Mouse (Mus musculus) lung, embryonic 14.5 days (tissue): Measurements from ENCODE around the gene Mapkapk3. TPM values are rescaled to one million over a fixed set of nuclear protein-coding genes. Genes with fewer than 3 reads are reported as not detected.

Experiments
- ATAC-seq: fragments of 200-750 bp; cut with Nextera tagmentation; 2 replicates; pipeline ENCODE4 v1.8.0; 2017; ENCODE audit warnings: mild to moderate bottlenecking, moderate TSS enrichment, moderate library complexity; ENCODE audit not compliant: insufficient read depth
- DNase-seq: peaks from one replicate; pipeline ENCODE4 v3.0.0-alpha.2; 2015
- H3K27ac ChIP-seq: fragments of 300-500 bp; sonication (generic); 2 replicates; pipeline ENCODE4 v1.5.1; 2014; ENCODE audit warnings: low read depth, mild to moderate bottlenecking, moderate library complexity
- H3K27me3 ChIP-seq: fragments of 300-500 bp; sonication (generic); 2 replicates; pipeline ENCODE4 v1.6.1; 2014; ENCODE audit warnings: low read length, control low read depth; ENCODE audit not compliant: insufficient read depth
- H3K36me3 ChIP-seq: fragments of 300-500 bp; sonication (generic); 2 replicates; pipeline ENCODE4 v1.6.1; 2014; ENCODE audit warnings: control low read depth; ENCODE audit not compliant: insufficient read depth
- H3K4me1 ChIP-seq: fragments of 300-500 bp; sonication (generic); 2 replicates; pipeline ENCODE4 v1.6.1; 2014; ENCODE audit warnings: antibody characterized with exemption, control low read depth; ENCODE audit not compliant: insufficient read depth
- H3K4me2 ChIP-seq: fragments of 300-500 bp; sonication (generic); 2 replicates; pipeline ENCODE4 v1.6.1; 2014; ENCODE audit warnings: mild to moderate bottlenecking
- H3K4me3 ChIP-seq: fragments of 300-500 bp; sonication (generic); 2 replicates; pipeline ENCODE4 v1.5.1; 2014; ENCODE audit warnings: low read depth, low read length
- H3K9ac ChIP-seq: fragments of 300-500 bp; sonication (generic); 2 replicates; pipeline ENCODE4 v1.6.1; 2014
- H3K9me3 ChIP-seq: fragments of 300-500 bp; sonication (generic); 2 replicates; pipeline ENCODE4 v1.6.1; 2016; ENCODE audit warnings: low read depth, low read length, control low read depth
- CTCF ChIP-seq: IDR thresholded peaks from 2 replicates; pipeline ENCODE4 v1.5.1; 2016; ENCODE audit warnings: antibody characterized with exemption, low read depth
- WGBS: fragments of 180-500 bp; shearing (Covaris S2); extraction: QIAGEN DNeasy Blood & Tissue Kit; methylation state at CpG from one replicate; pipeline ENCODE4 v1.1.7; 2014; 5-methylcytosine and 5-hydroxymethylcytosine counted together
- polyA plus RNA-seq: library from polyadenylated mRNA; unstranded; fragments of >200 nt; fragmentation: Nextera tagmentation; extraction: Ambion mirVana; gene quantifications from 2 replicates; pipeline ENCODE4 v1.2.1, GENCODE M21; 2014

The Mapkapk3 gene
- polyA plus RNA-seq, 1 experiment from 2014 or later, result 8.3 TPM

- no peaks in the 10 kb centered on the region for H3K27me3 ChIP-seq
- H3K4me3 ChIP-seq, result no peak overlapping the region
- H3K9ac ChIP-seq, result no peak overlapping the region
- H3K36me3 ChIP-seq, result no peaks in the 10 kb centered on the region
- peak; percentile 91 for DNase-seq
- H3K9me3 ChIP-seq, result no peaks in the 10 kb centered on the region
- 1% methylated on average over 6 of the region's 6 CpGs for WGBS
- no peak overlapping the region for H3K27ac ChIP-seq
- no peak for ATAC-seq
- peak; percentile 91 for TF ChIP-seq CTCF
- peaks cover 12% of the 10 kb centered on the region; the same call in 1 of the 2 replicates for H3K4me1 ChIP-seq
- no peak overlapping the region for H3K4me2 ChIP-seq
Measured at GRCm38 (mm10) chr9:107294249-107294648, 4.6 kb upstream of the Mapkapk3 start.

DNA sequence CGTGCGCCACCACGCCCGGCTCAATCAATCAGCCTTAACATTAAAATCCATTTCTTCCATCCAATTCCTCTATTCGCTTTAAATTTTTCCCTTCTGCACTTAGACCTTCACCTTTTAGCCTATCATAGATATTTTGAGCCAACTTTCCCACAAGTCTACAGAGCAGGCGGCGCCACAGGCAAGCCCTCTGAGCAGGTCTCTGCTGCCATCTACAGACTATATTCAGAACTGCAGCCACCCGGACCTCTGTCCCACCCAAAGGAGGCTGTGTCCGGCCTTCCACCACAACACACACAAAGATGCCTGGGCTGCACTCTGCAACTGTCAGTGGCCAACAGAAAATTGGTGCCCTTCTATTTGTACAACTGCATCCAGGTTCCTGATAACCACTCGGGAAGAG lies 1.2 kb upstream of the Mapkapk3 start:
- DNase-seq, result peak; percentile 95
- H3K4me2 ChIP-seq, result no peak overlapping the region
- no peaks in the 10 kb centered on the region for H3K27me3 ChIP-seq
- peak; percentile 96 for TF ChIP-seq CTCF
- no peak overlapping the region for H3K9ac ChIP-seq
- H3K4me3 ChIP-seq, result no peak overlapping the region
- no peaks in the 10 kb centered on the region for H3K36me3 ChIP-seq
- H3K27ac ChIP-seq, result no peak overlapping the region
- WGBS, result 25% methylated on average over 10 of the region's 10 CpGs
- peaks cover 8% of the 10 kb centered on the region; the same call in 1 of the 2 replicates for H3K4me1 ChIP-seq
- 0 out of 2 replicates have a peak, but pooled peaks have one; percentile 18 for ATAC-seq
- no peaks in the 10 kb centered on the region for H3K9me3 ChIP-seq

- Histone ChIP-seq H3K9ac (no peak overlapping the region), H3K9me3 (no peaks in the 10 kb centered on the region), H3K4me3 (peak overlapping the region; percentile 48), H3K27me3 (no peaks in the 10 kb centered on the region), H3K27ac (no peak overlapping the region), H3K36me3 (no peaks in the 10 kb centered on the region), H3K4me1 (peaks cover 3% of the 10 kb centered on the region; the same call in 1 of the 2 replicates), H3K4me2 (peak overlapping the region; percentile 89)
- no peak for TF ChIP-seq CTCF
- ATAC-seq, result no peak
- WGBS, result 28% methylated on average over 8 of the region's 8 CpGs
- DNase-seq, result no peak
Measured at GRCm38 (mm10) chr9:107288711-107289110, 966 bp downstream of the Mapkapk3 start.

DNA sequence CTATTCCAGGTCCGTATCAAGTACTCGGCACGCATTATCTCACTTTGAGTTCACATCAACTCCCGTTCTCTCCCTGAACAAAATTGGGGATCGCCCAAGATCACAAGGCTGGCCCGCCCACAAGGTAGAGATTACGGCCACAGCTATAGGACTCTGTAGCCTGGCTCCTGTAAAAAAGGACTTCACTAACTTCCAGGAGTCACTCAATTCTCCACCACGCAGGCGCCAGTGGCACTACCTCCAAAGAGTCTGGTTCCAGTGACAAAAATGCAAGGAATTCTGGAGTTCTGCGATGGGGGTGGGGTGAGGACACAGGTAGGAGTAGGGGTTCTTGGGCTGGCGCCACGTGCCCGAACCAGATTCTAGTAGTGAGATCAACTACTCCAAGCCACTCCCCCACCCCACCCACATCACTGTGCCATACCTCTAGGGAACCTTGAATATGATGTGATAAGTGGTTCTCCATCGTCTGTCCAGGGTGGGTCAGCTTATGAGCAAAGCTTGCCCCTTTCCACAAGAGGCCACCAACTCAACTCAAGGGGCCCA lies 1.5 kb downstream of the Mapkapk3 start:
- H3K36me3 ChIP-seq, result no peaks in the 10 kb centered on the region
- H3K9ac ChIP-seq, result no peak overlapping the region
- H3K27ac ChIP-seq, result no peak overlapping the region
- no peak for TF ChIP-seq CTCF
- DNase-seq (no peak), ATAC-seq (no peak)
- H3K4me2 ChIP-seq, result peak overlapping the region; percentile 89
- H3K9me3 ChIP-seq, result no peaks in the 10 kb centered on the region
- H3K4me1 ChIP-seq, result peaks cover 3% of the 10 kb centered on the region; the same call in 1 of the 2 replicates
- no peaks in the 10 kb centered on the region for H3K27me3 ChIP-seq
- WGBS, result 77% methylated on average over 14 of the region's 14 CpGs
- H3K4me3 ChIP-seq, result no peak overlapping the region

DNA sequence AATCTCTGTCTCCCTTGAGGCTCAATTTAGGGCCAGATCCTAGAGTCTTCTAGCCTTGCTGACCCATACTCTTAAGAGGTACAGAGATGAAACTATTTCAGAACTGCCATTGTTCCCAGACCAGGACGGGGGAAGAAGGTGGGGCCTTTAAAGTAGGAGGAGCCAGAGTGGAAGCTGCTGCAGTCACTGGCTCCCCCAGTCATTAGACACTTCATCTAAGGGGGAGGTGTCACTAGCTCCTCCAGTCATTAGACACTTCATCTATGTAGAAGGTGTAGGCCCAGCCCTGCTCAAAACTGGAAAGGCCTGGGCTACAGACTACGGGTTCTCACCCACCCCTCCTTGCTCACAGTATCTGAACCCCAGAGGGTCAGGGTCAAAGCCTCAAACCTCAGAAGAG lies 2.4 kb downstream of the Mapkapk3 start:
- no peak overlapping the region for H3K4me2 ChIP-seq
- 58% methylated on average over 2 of the region's 2 CpGs for WGBS
- DNase-seq, result no peak

GRCm38 (mm10) chr9:107285009-107285408 lies 4.7 kb downstream of the Mapkapk3 start:
- DNase-seq, result no peak
- H3K4me3 ChIP-seq, result no peak overlapping the region
- no peak for ATAC-seq
- no peaks in the 10 kb centered on the region for H3K9me3 ChIP-seq
- no peak overlapping the region for H3K27ac ChIP-seq
- H3K36me3 ChIP-seq, result no peaks in the 10 kb centered on the region
- no peaks in the 10 kb centered on the region for H3K27me3 ChIP-seq
- H3K4me2 ChIP-seq, result no peak overlapping the region
- peaks cover 9% of the 10 kb centered on the region for H3K4me1 ChIP-seq
- H3K9ac ChIP-seq, result no peak overlapping the region
- no peak for TF ChIP-seq CTCF
- WGBS, result 11% methylated on average over 3 of the region's 3 CpGs

More for the DNA sequence above, 2.4 kb downstream of the Mapkapk3 start:
- Histone ChIP-seq H3K36me3 (no peaks in the 10 kb centered on the region), H3K9me3 (no peaks in the 10 kb centered on the region), H3K9ac (no peak overlapping the region), H3K27ac (no peak overlapping the region), H3K4me3 (no peak overlapping the region), H3K4me1 (peaks cover 3% of the 10 kb centered on the region; the same call in 1 of the 2 replicates), H3K27me3 (no peaks in the 10 kb centered on the region)
- ATAC-seq, result no peak
- TF ChIP-seq CTCF, result no peak

- Histone ChIP-seq H3K27me3 (no peaks in the 10 kb centered on the region), H3K27ac (no peak overlapping the region), H3K9me3 (no peaks in the 10 kb centered on the region), H3K4me3 (no peak overlapping the region), H3K36me3 (no peaks in the 10 kb centered on the region), H3K4me1 (peaks cover 17% of the 10 kb centered on the region), H3K4me2 (no peak overlapping the region), H3K9ac (no peak overlapping the region)
- DNase-seq, result no peak
- no peak for TF ChIP-seq CTCF
- no peak for ATAC-seq
- WGBS, result 80% methylated on average over 9 of the region's 9 CpGs
Measured at GRCm38 (mm10) chr9:107282951-107283350, 6.7 kb downstream of the Mapkapk3 start.
